Mouse (Mus musculus) cerebellum, postnatal 4 days (tissue): Measurements from ENCODE around the gene Ccdc13.
A peak's percentile ranks its signal among the peaks of the same experiment; 100 is the strongest.

Source experiments
- DNase-seq, 2 experiments: peaks; one replicate each; pipeline ENCODE4 v3.0.0; 2022; ENCODE audit warnings: low spot score in 2 of 2, mixed read lengths in 1 of 2

Gene Ccdc13

GRCm38 (mm10) chr9:121846526-121847118, 7.4 kb upstream of the Ccdc13 start:
- DNase-seq = no peak

GRCm38 (mm10) chr9:121842914-121843313, 3.7 kb upstream of the Ccdc13 start:
- DNase-seq = no peak

- DNase-seq = no peak
Measured at GRCm38 (mm10) chr9:121839622-121839965, 333 bp upstream of the Ccdc13 start.

GRCm38 (mm10) chr9:121838008-121838407, 1.3 kb downstream of the Ccdc13 start:
- DNase-seq = no peak

GRCm38 (mm10) chr9:121833825-121834224, 5.4 kb downstream of the Ccdc13 start:
- no peak for DNase-seq

- DNase-seq = peak; percentile 67 to 88
Measured at GRCm38 (mm10) chr9:121830956-121831293, 8.3 kb downstream of the Ccdc13 start.

- DNase-seq = peak in 1 of 2 experiments; percentile 42
Measured at GRCm38 (mm10) chr9:121830243-121830955, 8.9 kb downstream of the Ccdc13 start.

GRCm38 (mm10) chr9:121829270-121829992, 9.8 kb downstream of the Ccdc13 start:
- no peak for DNase-seq

- DNase-seq = no peak
Measured at GRCm38 (mm10) chr9:121828314-121828713, 10.9 kb downstream of the Ccdc13 start.

GRCm38 (mm10) chr9:121826356-121826755, 12.9 kb downstream of the Ccdc13 start:
- DNase-seq = no peak

- DNase-seq = peak in 1 of 2 experiments; percentile 54
Measured at GRCm38 (mm10) chr9:121823991-121824390, 15.3 kb downstream of the Ccdc13 start.

- no peak for DNase-seq
Measured at GRCm38 (mm10) chr9:121823051-121823450, 16.2 kb downstream of the Ccdc13 start.

GRCm38 (mm10) chr9:121822585-121822991, 16.7 kb downstream of the Ccdc13 start:
- DNase-seq = peak in 1 of 2 experiments; percentile 70

- DNase-seq = no peak
Measured at GRCm38 (mm10) chr9:121820765-121821164, 18.5 kb downstream of the Ccdc13 start.

- peak in 1 of 2 experiments; percentile 38 for DNase-seq
Measured at GRCm38 (mm10) chr9:121819771-121820471, 19.3 kb downstream of the Ccdc13 start.

GRCm38 (mm10) chr9:121819073-121819770, 20.0 kb downstream of the Ccdc13 start:
- DNase-seq = no peak

GRCm38 (mm10) chr9:121815183-121815582, 24.1 kb downstream of the Ccdc13 start:
- no peak for DNase-seq

- DNase-seq = peak in 1 of 2 experiments; percentile 64
Measured at GRCm38 (mm10) chr9:121810081-121810821, 29.0 kb downstream of the Ccdc13 start.

GRCm38 (mm10) chr9:121808511-121808910, 30.8 kb downstream of the Ccdc13 start:
- DNase-seq = no peak

GRCm38 (mm10) chr9:121807947-121808346, 31.3 kb downstream of the Ccdc13 start:
- DNase-seq = no peak

GRCm38 (mm10) chr9:121807546-121807945, 31.7 kb downstream of the Ccdc13 start:
- DNase-seq = no peak
